17 mouse cellular contexts compared by ENCODE assay signal in the genomic region with DNA sequence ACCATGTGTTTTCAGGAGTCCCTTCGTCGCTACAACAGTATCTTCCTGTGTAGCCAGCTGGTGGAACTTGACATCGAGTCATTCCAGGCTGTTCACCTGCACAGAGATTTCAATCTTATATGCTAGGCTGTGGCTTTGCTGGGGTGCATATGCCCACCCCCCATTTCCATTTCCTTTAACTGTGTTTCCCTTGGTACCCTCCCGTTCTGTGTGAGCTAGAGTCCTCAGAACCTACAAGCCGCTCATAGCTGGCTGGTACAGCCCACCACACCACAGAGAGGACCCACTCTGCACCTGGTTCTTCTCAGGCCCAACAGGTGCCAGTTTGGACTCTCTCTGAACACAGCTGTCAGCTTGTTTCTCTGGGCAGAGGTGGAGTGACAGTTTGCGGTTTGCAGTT.
"Had no signal": no experiment of that assay in that cellular context is flagged by ENCODE, and none has a peak within 500 bp of the region (broad histone marks: within the 10 kb centered on the region; RNA-seq: fewer than 3 reads in every experiment).

No protein-coding gene starts in this region.

- H3K4me1 ChIP-seq: kidney, embryonic 15.5 days; limb, embryonic 10.5 days; liver, embryonic 15.5 days; megakaryocyte, embryonic 14.5 days; midbrain, embryonic 15.5 days; neural tube, embryonic 13.5 days had no signal

- H3K27ac ChIP-seq: kidney, embryonic 15.5 days; left cerebral cortex, adult 2 months; limb, embryonic 10.5 days; liver, embryonic 15.5 days; macrophage; midbrain, embryonic 15.5 days; neural tube, embryonic 13.5 days had no signal

- H3K9me3 ChIP-seq: limb, embryonic 10.5 days; liver, embryonic 15.5 days; midbrain, embryonic 15.5 days had no signal

- ATAC-seq: inflammation-experienced regulatory T-cells, adult 6 months; midbrain, embryonic 15.5 days had no signal

- H3K4me3 ChIP-seq: kidney, embryonic 15.5 days; left cerebral cortex, adult 2 months; limb, embryonic 10.5 days; liver, embryonic 15.5 days; megakaryocyte, embryonic 14.5 days; midbrain, embryonic 15.5 days; neural tube, embryonic 13.5 days had no signal

- H3K36me3 ChIP-seq: kidney, embryonic 15.5 days; limb, embryonic 10.5 days; liver, embryonic 15.5 days; midbrain, embryonic 15.5 days; neural tube, embryonic 13.5 days had no signal

- H3K4me2 ChIP-seq: kidney, embryonic 15.5 days; liver, embryonic 11.5 days; liver, embryonic 15.5 days; midbrain, embryonic 11.5 days; midbrain, embryonic 15.5 days; neural tube, embryonic 13.5 days had no signal

- H3K27me3 ChIP-seq: kidney, embryonic 15.5 days; liver, embryonic 15.5 days; megakaryocyte, embryonic 14.5 days; midbrain, embryonic 15.5 days; neural tube, embryonic 13.5 days had no signal

- H3K9ac ChIP-seq: kidney, embryonic 15.5 days; liver, embryonic 15.5 days; midbrain, embryonic 15.5 days; neural tube, embryonic 13.5 days had no signal

- DNase-seq: kidney, adult 2 months; kidney, postnatal 25 days; lung, adult 2 months; lung, postnatal 10 days; right cerebral cortex, adult 18-20 months; right cerebral cortex, postnatal 25 days had no signal
